Mouse (Mus musculus): Measurements from ENCODE around the gene Ccdc188. TPM values are rescaled to one million over a fixed set of nuclear protein-coding genes. Genes with fewer than 3 reads are reported as not detected.

Ccdc188 gene
- polyA plus RNA-seq (2012) = not detected in 2 replicates

- H3K36me3 ChIP-seq (ENCODE audit: control insufficient read depth) = peaks cover under 1% of the 10 kb centered on the region; the same call in 1 of the 2 replicates
- no peak within 1 kb of the TSS for H3K4me3 ChIP-seq (replicated peaks)
- no peak for TF ChIP-seq GATA1 (IDR thresholded peaks at IDR 0.05; ENCODE audit: low read length)
- no peak for TF ChIP-seq TAL1 (IDR thresholded peaks at IDR 0.05; ENCODE audit: low read length)
- no peaks in the 10 kb centered on the region for H3K9me3 ChIP-seq (ENCODE audit: control insufficient read depth, low read length)
- no peaks in the 10 kb centered on the region for H3K4me1 ChIP-seq (ENCODE audit: control insufficient read depth)
- no peaks in the 10 kb centered on the region; the same call in 1 of the 2 replicates for H3K27me3 ChIP-seq (ENCODE audit: control insufficient read depth)
Measured at GRCm38 (mm10) chr16:18217579-18217978, at the start of gene Ccdc188. Ccdc188 (plus strand) TSS chr16:18217879.

- Histone ChIP-seq H3K4me1 (ENCODE audit: control insufficient read depth) (no peaks in the 10 kb centered on the region), H3K27me3 (ENCODE audit: control insufficient read depth) (no peaks in the 10 kb centered on the region), H3K4me3 (replicated peaks) (no peak overlapping the region), H3K9me3 (ENCODE audit: control insufficient read depth, low read length) (no peaks in the 10 kb centered on the region), H3K36me3 (ENCODE audit: control insufficient read depth) (no peaks in the 10 kb centered on the region)
- TF ChIP-seq TAL1 (IDR thresholded peaks at IDR 0.05; ENCODE audit: low read length) = no peak
- TF ChIP-seq GATA1 (IDR thresholded peaks at IDR 0.05; ENCODE audit: low read length) = no peak
Measured at GRCm38 (mm10) chr16:18169156-18169555, 48.5 kb upstream of the Ccdc188 start.

DNA sequence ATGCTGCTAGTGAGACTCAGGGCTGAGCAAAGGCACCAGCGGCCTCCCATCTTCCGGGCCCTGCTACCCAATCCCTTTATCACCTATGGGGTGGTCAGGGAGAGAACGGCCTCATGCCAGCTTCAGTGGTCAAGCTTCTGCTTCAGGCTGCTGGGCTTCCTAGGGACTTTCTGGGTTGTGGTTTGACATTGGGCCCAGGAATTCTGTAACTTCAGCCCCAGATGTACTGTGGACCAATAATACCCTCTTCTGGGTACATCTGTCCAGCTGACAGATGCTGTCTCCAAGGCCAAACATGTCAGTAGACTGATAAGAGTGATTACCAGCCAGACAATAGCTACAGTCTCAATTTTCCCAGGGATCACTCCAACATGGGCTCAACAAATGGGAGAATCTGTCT is 47.9 kb upstream of the Ccdc188 start:
- Histone ChIP-seq H3K4me1 (ENCODE audit: control insufficient read depth) (no peaks in the 10 kb centered on the region), H3K9me3 (ENCODE audit: control insufficient read depth, low read length) (no peaks in the 10 kb centered on the region), H3K27me3 (ENCODE audit: control insufficient read depth) (no peaks in the 10 kb centered on the region), H3K36me3 (ENCODE audit: control insufficient read depth) (no peaks in the 10 kb centered on the region), H3K4me3 (replicated peaks) (no peak overlapping the region)
- TF ChIP-seq GATA1 (IDR thresholded peaks at IDR 0.05; ENCODE audit: low read length) = no peak
- TF ChIP-seq TAL1 (IDR thresholded peaks at IDR 0.05; ENCODE audit: low read length) = no peak

- Histone ChIP-seq H3K4me1 (ENCODE audit: control insufficient read depth) (no peaks in the 10 kb centered on the region), H3K36me3 (ENCODE audit: control insufficient read depth) (no peaks in the 10 kb centered on the region), H3K27me3 (ENCODE audit: control insufficient read depth) (no peaks in the 10 kb centered on the region), H3K4me3 (replicated peaks) (no peak overlapping the region), H3K9me3 (ENCODE audit: control insufficient read depth, low read length) (no peaks in the 10 kb centered on the region)
- TF ChIP-seq TAL1 (IDR thresholded peaks at IDR 0.05; ENCODE audit: low read length) (no peak), GATA1 (IDR thresholded peaks at IDR 0.05; ENCODE audit: low read length) (no peak)
Measured at GRCm38 (mm10) chr16:18172266-18172855, 45.3 kb upstream of the Ccdc188 start.

- no peak for TF ChIP-seq TAL1 (IDR thresholded peaks at IDR 0.05; ENCODE audit: low read length)
- TF ChIP-seq GATA1 (IDR thresholded peaks at IDR 0.05; ENCODE audit: low read length) = no peak
- H3K4me3 ChIP-seq (replicated peaks) = no peak overlapping the region
- no peaks in the 10 kb centered on the region for H3K27me3 ChIP-seq (ENCODE audit: control insufficient read depth)
- H3K36me3 ChIP-seq (ENCODE audit: control insufficient read depth) = no peaks in the 10 kb centered on the region
- H3K4me1 ChIP-seq (ENCODE audit: control insufficient read depth) = no peaks in the 10 kb centered on the region
- H3K9me3 ChIP-seq (ENCODE audit: control insufficient read depth, low read length) = no peaks in the 10 kb centered on the region
Measured at GRCm38 (mm10) chr16:18173231-18173630, 44.4 kb upstream of the Ccdc188 start.

GRCm38 (mm10) chr16:18173788-18174187 is 43.9 kb upstream of the Ccdc188 start:
- Histone ChIP-seq H3K4me3 (replicated peaks) (no peak overlapping the region), H3K4me1 (ENCODE audit: control insufficient read depth) (no peaks in the 10 kb centered on the region), H3K36me3 (ENCODE audit: control insufficient read depth) (no peaks in the 10 kb centered on the region), H3K27me3 (ENCODE audit: control insufficient read depth) (no peaks in the 10 kb centered on the region), H3K9me3 (ENCODE audit: control insufficient read depth, low read length) (no peaks in the 10 kb centered on the region)
- TF ChIP-seq GATA1 (IDR thresholded peaks at IDR 0.05; ENCODE audit: low read length) (no peak), TAL1 (IDR thresholded peaks at IDR 0.05; ENCODE audit: low read length) (no peak)

- TF ChIP-seq TAL1 (IDR thresholded peaks at IDR 0.05; ENCODE audit: low read length) (no peak), GATA1 (IDR thresholded peaks at IDR 0.05; ENCODE audit: low read length) (no peak)
- H3K27me3 ChIP-seq (ENCODE audit: control insufficient read depth) = no peaks in the 10 kb centered on the region
- H3K4me3 ChIP-seq (replicated peaks) = no peak overlapping the region
- H3K9me3 ChIP-seq (ENCODE audit: control insufficient read depth, low read length) = no peaks in the 10 kb centered on the region
- H3K4me1 ChIP-seq (ENCODE audit: control insufficient read depth) = no peaks in the 10 kb centered on the region
- H3K36me3 ChIP-seq (ENCODE audit: control insufficient read depth) = no peaks in the 10 kb centered on the region
Measured at GRCm38 (mm10) chr16:18175817-18176541, 41.7 kb upstream of the Ccdc188 start.

DNA sequence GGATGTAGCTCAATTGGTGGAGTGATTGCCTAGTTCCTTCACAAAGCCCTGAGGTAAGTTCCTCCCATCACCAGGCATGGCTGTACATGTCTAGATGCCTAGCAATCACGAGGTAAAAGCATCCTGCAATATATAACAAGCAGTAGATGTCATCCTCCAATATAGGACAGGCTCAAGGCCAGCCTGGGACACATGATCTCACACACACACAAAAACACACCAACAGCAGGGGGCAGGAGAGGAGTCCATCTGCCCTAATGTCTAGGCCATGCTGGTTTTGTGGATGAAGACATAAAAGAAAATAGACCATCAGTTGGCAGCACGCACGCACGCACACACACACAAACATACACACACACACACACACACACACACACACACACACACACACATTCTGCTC is 40.9 kb upstream of the Ccdc188 start:
- no peaks in the 10 kb centered on the region for H3K4me1 ChIP-seq (ENCODE audit: control insufficient read depth)
- no peak overlapping the region for H3K4me3 ChIP-seq (replicated peaks)
- no peaks in the 10 kb centered on the region for H3K36me3 ChIP-seq (ENCODE audit: control insufficient read depth)
- H3K27me3 ChIP-seq (ENCODE audit: control insufficient read depth) = no peaks in the 10 kb centered on the region
- no peaks in the 10 kb centered on the region for H3K9me3 ChIP-seq (ENCODE audit: control insufficient read depth, low read length)
- TF ChIP-seq TAL1 (IDR thresholded peaks at IDR 0.05; ENCODE audit: low read length) (no peak), GATA1 (IDR thresholded peaks at IDR 0.05; ENCODE audit: low read length) (no peak)

GRCm38 (mm10) chr16:18179591-18179990 is 38.1 kb upstream of the Ccdc188 start:
- Histone ChIP-seq H3K4me3 (replicated peaks) (no peak overlapping the region), H3K36me3 (ENCODE audit: control insufficient read depth) (no peaks in the 10 kb centered on the region), H3K27me3 (ENCODE audit: control insufficient read depth) (peaks cover 2% of the 10 kb centered on the region; the same call in 1 of the 2 replicates), H3K4me1 (ENCODE audit: control insufficient read depth) (no peaks in the 10 kb centered on the region), H3K9me3 (ENCODE audit: control insufficient read depth, low read length) (no peaks in the 10 kb centered on the region)
- TF ChIP-seq GATA1 (IDR thresholded peaks at IDR 0.05; ENCODE audit: low read length) = no peak

Measured in erythroblast, embryonic 14.5 days (primary cell).